Mouse (Mus musculus) myocyte (in vitro differentiated cells): Measurements from ENCODE around the gene Rps27rt. TPM values are rescaled to one million over a fixed set of nuclear protein-coding genes. Genes with fewer than 3 reads are reported as not detected.

Source experiments
- H3K27me3 ChIP-seq: one replicate; pipeline ENCODE4 v1.6.1; 2011; ENCODE audit not compliant: control insufficient read depth, insufficient read depth, insufficient read length
- H3K36me3 ChIP-seq: one replicate; pipeline ENCODE4 v1.6.1; 2011; ENCODE audit not compliant: control insufficient read depth, insufficient read depth
- H3K4me2 ChIP-seq: one replicate; pipeline ENCODE4 v1.6.1; 2011; ENCODE audit warnings: low read depth, control low read depth
- H3K4me3 ChIP-seq: one replicate; pipeline ENCODE4 v1.5.1; 2011; ENCODE audit warnings: mild to moderate bottlenecking, control low read depth, moderate library complexity
- H3K79me2 ChIP-seq: one replicate; pipeline ENCODE4 v1.6.1; 2011; ENCODE audit not compliant: control insufficient read depth, insufficient read depth
- H3ac ChIP-seq: one replicate; pipeline ENCODE4 v1.6.1; 2011; ENCODE audit not compliant: control insufficient read depth, insufficient read length
- CEBPB ChIP-seq: IDR thresholded peaks from 2 replicates; pipeline ENCODE4 v1.6.1; 2011; ENCODE audit warnings: mild to moderate bottlenecking, moderate library complexity; ENCODE audit not compliant: poor library complexity, insufficient read depth, severe bottlenecking
- E2F4 ChIP-seq: IDR thresholded peaks from one replicate; pipeline ENCODE4 v1.6.1; 2011; ENCODE audit warnings: mild to moderate bottlenecking, control low read depth, moderate library complexity; ENCODE audit not compliant: insufficient read depth
- MAX ChIP-seq: IDR thresholded peaks from one replicate; pipeline ENCODE4 v1.6.1; 2011; ENCODE audit warnings: low read depth, mild to moderate bottlenecking, control low read depth
- MYOD1 ChIP-seq, 3 experiments: IDR thresholded peaks; one replicate each; pipeline ENCODE4 v1.6.1; 2011; ENCODE audit warnings: control low read depth in 2 of 3, low read depth in 2 of 3, mild to moderate bottlenecking in 2 of 3, moderate library complexity in 1 of 3; ENCODE audit not compliant: insufficient read length in 2 of 3, control insufficient read depth in 1 of 3
- MYOG ChIP-seq, 3 experiments: IDR thresholded peaks; one replicate each; pipeline ENCODE4 v1.6.1; 2011; ENCODE audit warnings: control low read depth in 2 of 3, low read depth in 2 of 3, mild to moderate bottlenecking in 2 of 3; ENCODE audit not compliant: insufficient read length in 2 of 3, control insufficient read depth in 1 of 3, insufficient read depth in 1 of 3
- POLR2A ChIP-seq: IDR thresholded peaks from one replicate; pipeline ENCODE4 v1.6.1; 2011; ENCODE audit warnings: low read depth, mild to moderate bottlenecking, control low read depth, moderate library complexity; ENCODE audit not compliant: insufficient read length
- POLR2AphosphoS2 ChIP-seq: IDR thresholded peaks from one replicate; pipeline ENCODE4 v1.6.1; 2011; ENCODE audit warnings: low read depth, control low read depth; ENCODE audit not compliant: insufficient read length
- REST ChIP-seq: IDR thresholded peaks from one replicate; pipeline ENCODE4 v1.6.1; 2011; ENCODE audit warnings: mild to moderate bottlenecking, control low read depth, moderate library complexity; ENCODE audit not compliant: insufficient read depth, insufficient read length
- SRF ChIP-seq: IDR thresholded peaks from one replicate; pipeline ENCODE4 v1.6.1; 2011; ENCODE audit warnings: low read depth; ENCODE audit not compliant: control insufficient read depth, insufficient read length
- TCF12 ChIP-seq: IDR thresholded peaks from one replicate; pipeline ENCODE4 v1.6.1; 2011; ENCODE audit warnings: mild to moderate bottlenecking, control low read depth; ENCODE audit not compliant: poor library complexity, insufficient read depth, severe bottlenecking
- TCF3 ChIP-seq: IDR thresholded peaks from one replicate; pipeline ENCODE4 v1.6.1; 2011; ENCODE audit warnings: low read depth, control low read depth; ENCODE audit not compliant: insufficient read length
- USF1 ChIP-seq: IDR thresholded peaks from one replicate; pipeline ENCODE4 v1.6.1; 2011; ENCODE audit warnings: low read depth, mild to moderate bottlenecking, control low read depth, moderate library complexity
- polyA plus RNA-seq: library from polyadenylated mRNA; unstranded; fragments of >200 nt; fragmentation: generic; extraction: Trizol; gene quantifications from one replicate; pipeline ENCODE4 v1.2.1, GENCODE M21; 2012; ENCODE audit warnings: missing spikeins

Rps27rt gene
- polyA plus RNA-seq, 1 experiment: 223 TPM

DNA sequence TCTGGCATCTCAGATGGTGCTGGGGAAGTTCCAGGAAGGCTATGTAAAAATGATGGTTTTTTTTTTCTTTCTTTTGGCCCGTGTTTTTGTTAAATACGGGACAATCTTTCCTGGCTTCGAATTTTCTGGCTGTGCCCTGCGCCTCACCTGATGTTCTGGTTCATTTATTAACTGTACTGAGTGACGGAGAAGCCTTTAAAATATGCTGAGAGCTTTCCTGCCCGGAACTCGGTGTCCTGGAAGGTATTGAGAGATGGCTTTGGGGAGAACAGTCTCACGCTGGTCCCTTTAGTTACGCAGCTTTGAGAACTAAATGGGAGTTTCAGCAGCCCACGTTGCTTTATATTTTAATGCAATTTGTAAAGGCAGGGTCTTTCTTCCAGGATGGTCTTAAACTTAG, 22.9 kb upstream of the Rps27rt start:
- no peak overlapping the region for H3K4me2 ChIP-seq
- H3K79me2 ChIP-seq: no peaks in the 10 kb centered on the region
- H3K36me3 ChIP-seq: no peaks in the 10 kb centered on the region
- no peak overlapping the region for H3ac ChIP-seq
- H3K27me3 ChIP-seq: no peaks in the 10 kb centered on the region
- H3K4me3 ChIP-seq: no peak overlapping the region
- TF ChIP-seq USF1: no peak
- no peak for TF ChIP-seq REST
- TF ChIP-seq POLR2A: no peak
- TF ChIP-seq SRF: no peak

- Histone ChIP-seq H3K4me2 (no peak overlapping the region), H3K36me3 (no peaks in the 10 kb centered on the region), H3ac (no peak overlapping the region), H3K4me3 (no peak overlapping the region), H3K79me2 (no peaks in the 10 kb centered on the region), H3K27me3 (no peaks in the 10 kb centered on the region)
- no peak for TF ChIP-seq TCF12
- TF ChIP-seq MYOD1 (IDR thresholded peaks at IDR 0.05; ENCODE audit: control insufficient read depth in 1 of 3, insufficient read length in 2 of 3, low read depth in 2 of 3): no peak
- no peak for TF ChIP-seq TCF3
- no peak for TF ChIP-seq SRF
- no peak for TF ChIP-seq CEBPB
- TF ChIP-seq REST: no peak
These were observed 17.2 kb upstream of the Rps27rt start for GRCm38 (mm10) chr9:114999771-115000146.

DNA sequence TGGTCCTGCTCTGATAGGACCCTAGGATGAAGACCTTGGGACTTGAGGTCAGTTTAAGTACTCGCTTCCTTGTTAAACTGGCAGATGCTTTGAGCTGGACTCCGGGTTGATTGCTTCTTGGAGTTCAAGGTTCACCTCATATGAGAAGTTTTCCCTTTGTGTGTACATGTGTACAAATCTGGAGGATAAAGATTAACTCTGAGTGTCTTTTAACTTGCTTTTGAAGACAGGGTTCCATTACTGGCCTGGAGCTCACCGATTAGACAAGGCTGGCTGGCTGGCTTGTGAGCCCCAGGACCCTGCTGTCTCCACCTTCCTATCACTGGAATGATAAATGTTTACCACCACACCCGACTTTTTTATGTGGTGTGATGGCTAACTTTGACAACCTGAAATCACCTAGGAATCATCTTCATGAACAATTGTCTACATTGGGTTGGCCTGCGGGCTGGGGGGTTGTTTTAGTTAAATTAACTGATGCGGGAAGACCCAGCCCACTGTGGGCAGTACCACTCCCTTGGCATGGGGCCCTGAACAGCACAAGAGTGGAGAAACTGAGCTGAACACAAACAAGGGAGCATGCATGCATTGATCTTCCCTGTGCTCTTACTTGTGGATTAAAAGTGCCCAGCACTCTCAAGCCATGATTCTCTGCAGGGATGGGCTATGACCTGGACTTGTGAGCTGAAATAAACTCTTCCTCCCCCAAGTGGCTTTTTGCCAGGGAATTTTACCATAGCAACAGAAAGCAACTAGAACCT, 16.7 kb upstream of the Rps27rt start:
- TF ChIP-seq E2F4 (no peak), POLR2A (no peak), TCF3 (no peak), REST (no peak), POLR2AphosphoS2 (no peak), MYOD1 (IDR thresholded peaks at IDR 0.05; ENCODE audit: control insufficient read depth in 1 of 3, insufficient read length in 2 of 3, low read depth in 2 of 3) (no peak), USF1 (no peak), TCF12 (no peak), MAX (no peak), MYOG (IDR thresholded peaks at IDR 0.05; ENCODE audit: control insufficient read depth in 1 of 3, insufficient read depth in 1 of 3, insufficient read length in 2 of 3, low read depth in 2 of 3) (no peak), SRF (no peak), CEBPB (no peak)
- Histone ChIP-seq H3K27me3 (no peaks in the 10 kb centered on the region), H3K79me2 (no peaks in the 10 kb centered on the region), H3K36me3 (no peaks in the 10 kb centered on the region), H3ac (no peak overlapping the region), H3K4me2 (no peak overlapping the region), H3K4me3 (no peak overlapping the region)

GRCm38 (mm10) chr9:114996489-114996888, 13.9 kb upstream of the Rps27rt start:
- TF ChIP-seq TCF12: no peak
- no peak for TF ChIP-seq REST
- TF ChIP-seq MAX: no peak
- TF ChIP-seq USF1: no peak
- TF ChIP-seq SRF: no peak
- no peaks in the 10 kb centered on the region for H3K27me3 ChIP-seq
- H3K4me2 ChIP-seq: no peak overlapping the region
- no peaks in the 10 kb centered on the region for H3K79me2 ChIP-seq
- no peaks in the 10 kb centered on the region for H3K36me3 ChIP-seq
- H3K4me3 ChIP-seq: no peak overlapping the region
- no peak overlapping the region for H3ac ChIP-seq

- Histone ChIP-seq H3K27me3 (no peaks in the 10 kb centered on the region), H3K4me2 (no peak overlapping the region), H3K4me3 (no peak overlapping the region), H3ac (no peak overlapping the region), H3K79me2 (no peaks in the 10 kb centered on the region), H3K36me3 (no peaks in the 10 kb centered on the region)
- TF ChIP-seq TCF3: no peak
- TF ChIP-seq POLR2A: no peak
- no peak for TF ChIP-seq E2F4
- TF ChIP-seq REST: no peak
- no peak for TF ChIP-seq POLR2AphosphoS2
- no peak for TF ChIP-seq MYOD1 (IDR thresholded peaks at IDR 0.05; ENCODE audit: control insufficient read depth in 1 of 3, insufficient read length in 2 of 3, low read depth in 2 of 3)
- no peak for TF ChIP-seq CEBPB
- TF ChIP-seq USF1: no peak
- no peak for TF ChIP-seq MYOG (IDR thresholded peaks at IDR 0.05; ENCODE audit: control insufficient read depth in 1 of 3, insufficient read depth in 1 of 3, insufficient read length in 2 of 3, low read depth in 2 of 3)
- TF ChIP-seq TCF12: no peak
- TF ChIP-seq SRF: no peak
- TF ChIP-seq MAX: no peak
These were observed 13.2 kb upstream of the Rps27rt start for GRCm38 (mm10) chr9:114995716-114996115.
